8 mouse cellular contexts compared by ENCODE assay signal in the genomic region with DNA sequence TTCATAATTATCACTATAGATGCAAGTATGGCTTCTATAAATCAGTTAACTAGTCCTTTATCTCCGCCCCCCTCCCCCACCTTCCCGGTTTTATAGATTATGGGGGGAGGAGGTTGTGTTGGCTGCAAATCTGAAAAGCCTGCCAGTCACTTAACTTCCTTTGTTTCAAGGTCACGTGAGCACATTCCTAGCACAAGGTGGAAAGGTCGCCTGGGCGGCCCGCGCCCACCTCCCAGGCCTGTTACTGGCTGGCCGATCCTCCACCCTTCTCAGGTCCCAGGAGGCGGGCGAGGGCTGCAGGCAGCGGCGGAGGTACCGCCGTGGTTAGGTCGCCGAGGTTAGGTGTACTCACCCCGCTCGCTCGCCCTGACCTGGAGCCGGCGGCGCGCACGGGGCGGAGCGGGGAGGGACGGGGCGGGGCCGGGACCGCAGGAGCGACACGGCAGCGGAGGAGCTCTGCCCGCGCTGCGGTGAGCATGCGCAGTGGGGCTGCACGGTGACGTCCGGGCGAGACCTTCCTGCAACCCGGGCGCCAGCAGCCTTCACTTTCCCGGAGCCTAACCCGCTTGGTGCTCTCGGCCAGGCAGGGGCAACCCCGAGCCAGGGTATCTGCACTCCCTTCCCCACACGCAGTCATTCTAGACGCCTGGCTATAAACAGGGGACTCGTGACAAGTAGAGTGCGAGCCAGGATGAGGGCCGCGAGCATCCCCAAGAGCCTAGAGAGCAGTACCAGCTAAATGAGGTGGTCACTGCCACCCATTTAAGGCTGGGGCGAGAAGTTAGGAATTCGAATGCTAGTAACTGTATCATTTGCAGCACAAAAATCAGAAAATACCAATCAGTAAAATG. TPM values are rescaled to one million over a fixed set of nuclear protein-coding genes. Genes with fewer than 3 reads are reported as not detected.
A peak's percentile ranks its signal among the peaks of the same experiment; 100 is the strongest.
DNase-seq lines count a peak whose midpoint lies in the region; ATAC-seq and TF ChIP-seq lines count a peak whose summit lies in the region.

TSS of gene Atg10 (minus strand) at position 382 of the 851 bp plus-strand sequence.

- DNase-seq in G1E (ENCODE audit: low spot score), result peak; percentile 90
- DNase-seq in cerebellum, adult 18-20 months, result peak; percentile 94 to 96
- DNase-seq in heart, postnatal 4 days, result peak; percentile 92
- peak; percentile 80 to 89 for DNase-seq in layer of hippocampus, adult 8-10 months (ENCODE audit: low spot score in 2 of 2)
- DNase-seq in ovary, adult 18-20 months (ENCODE audit: low spot score), result peak; percentile 85
- DNase-seq in thymus, postnatal 0 days (ENCODE audit: low spot score), result peak; percentile 95

- H3K4me2 ChIP-seq in forebrain, embryonic 16.5 days (ENCODE audit: low read length), result peak within 1 kb of the TSS; percentile 73
- peak within 1 kb of the TSS; percentile 68 for H3K4me2 ChIP-seq in lung, embryonic 15.5 days

- no peaks in the 10 kb centered on the region for H3K27me3 ChIP-seq in G1E (ENCODE audit: insufficient read depth, low read length)
- no peaks in the 10 kb centered on the region for H3K27me3 ChIP-seq in forebrain, embryonic 16.5 days (replicated peaks; ENCODE audit: control insufficient read depth, insufficient read depth, low read length)
- no peaks in the 10 kb centered on the region for H3K27me3 ChIP-seq in lung, embryonic 15.5 days

- peaks cover 4% of the 10 kb centered on the region for H3K36me3 ChIP-seq in G1E (replicated peaks)
- H3K36me3 ChIP-seq in forebrain, embryonic 16.5 days (ENCODE audit: control insufficient read depth, insufficient read depth), result no peaks in the 10 kb centered on the region
- H3K36me3 ChIP-seq in lung, embryonic 15.5 days, result no peaks in the 10 kb centered on the region

- peak within 1 kb of the TSS; percentile 94 for H3K27ac ChIP-seq in forebrain, embryonic 16.5 days (ENCODE audit: low read length)
- peak within 1 kb of the TSS; percentile 96 for H3K27ac ChIP-seq in lung, embryonic 15.5 days

- H3K9me3 ChIP-seq in G1E (replicated peaks), result no peaks in the 10 kb centered on the region
- H3K9me3 ChIP-seq in forebrain, embryonic 16.5 days (ENCODE audit: control insufficient read depth, low read length), result no peaks in the 10 kb centered on the region
- no peaks in the 10 kb centered on the region for H3K9me3 ChIP-seq in lung, embryonic 15.5 days

- H3K4me3 ChIP-seq in G1E (ENCODE audit: low read depth, low read length), result peak within 1 kb of the TSS; percentile 81
- peak within 1 kb of the TSS; percentile 90 for H3K4me3 ChIP-seq in forebrain, embryonic 16.5 days (replicated peaks; ENCODE audit: low read length)
- peak within 1 kb of the TSS; percentile 73 for H3K4me3 ChIP-seq in lung, embryonic 15.5 days

- H3K9ac ChIP-seq in forebrain, embryonic 16.5 days (replicated peaks; ENCODE audit: low read depth, low read length), result peak within 1 kb of the TSS; percentile 94
- H3K9ac ChIP-seq in lung, embryonic 15.5 days, result peak within 1 kb of the TSS; percentile 77

- no peak for TF ChIP-seq CTCF in G1E (IDR thresholded peaks at IDR 0.05; ENCODE audit: low read depth, low read length)

- WGBS in forebrain, embryonic 16.5 days, result under 1% methylated on average over 54 of the region's 55 CpGs
- 1% methylated on average over 45 of the region's 55 CpGs for WGBS in lung, embryonic 15.5 days

- ATAC-seq in G1E (ENCODE audit: extremely low read depth, insufficient number of reproducible peaks, low FRiP score, poor library complexity, severe bottlenecking), result peak; percentile 76
- ATAC-seq in forebrain, embryonic 16.5 days, result peak; percentile 98
- peak; percentile 99 for ATAC-seq in lung, embryonic 15.5 days (ENCODE audit: borderline replicate concordance, extremely low read depth, low FRiP score, low TSS enrichment)

- H3K4me1 ChIP-seq in G1E (ENCODE audit: insufficient read depth, low read depth, low read length), result peaks cover 32% of the 10 kb centered on the region
- peaks cover 8% of the 10 kb centered on the region for H3K4me1 ChIP-seq in forebrain, embryonic 16.5 days (replicated peaks; ENCODE audit: control insufficient read depth, insufficient read depth, low read length)
- peaks cover 10% of the 10 kb centered on the region for H3K4me1 ChIP-seq in lung, embryonic 15.5 days

RNA-seq across cellular contexts. Expression of gene Atg10, which starts in this region (rescaled TPM):
- total RNA-seq in G1E (2014; fragmentation: Nextera tagmentation) (19.5 and 23.3 TPM in 2 replicates), G1E (2017) (9.4 and 10.1 TPM in 2 replicates)
- 0.10 and 0.28 TPM in 2 replicates for polyA plus RNA-seq in G1E (2012)
- polyA plus RNA-seq in forebrain, embryonic 16.5 days (2015; fragmentation: Nextera tagmentation; extraction: Ambion mirVana), result 14.0 and 15.0 TPM in 2 replicates
- 10 to 100 TPM; 22.1 to 25.6 TPM for total RNA-seq in heart, postnatal 4 days (2021)
- 10 to 100 TPM; 13.8 to 18.1 (median 15.1) TPM for total RNA-seq in layer of hippocampus, adult 8-10 months (2022)
- polyA plus RNA-seq in lung, embryonic 15.5 days (2015; fragmentation: Nextera tagmentation; extraction: Ambion mirVana), result 14.0 and 15.8 TPM in 2 replicates
- 18.0 and 21.7 TPM in 2 replicates for polyA plus RNA-seq in thymus, postnatal 0 days (2015; fragmentation: Nextera tagmentation; extraction: Ambion mirVana)

Comparison
In these comparisons a context has a peak if more than half of its experiments do, and no peak if none do; other contexts are left out.
1. Peak in every context shown above with its lines: DNase-seq, ATAC-seq, H3K4me3 ChIP-seq and H3K27ac ChIP-seq.
2. RNA of gene Atg10 (polyA plus RNA-seq): 18.0 to 21.7 TPM in thymus, postnatal 0 days, 14.0 to 15.8 TPM in lung, embryonic 15.5 days and 14.0 to 15.0 TPM in forebrain, embryonic 16.5 days; 0.10 to 0.28 TPM in G1E; every median in the first group is over 10 times any median in the second.